Mouse (Mus musculus) kidney, postnatal 10 days (tissue): Measurements from ENCODE around the gene Mup9.
"Not testable (repeated sequence)": the region's sequence is repeated elsewhere in the genome, so short reads cannot be mapped to it uniquely, and the experiment has no call there.

Experiments used
- DNase-seq: peaks from one replicate; pipeline ENCODE4 v3.0.0; 2021; ENCODE audit warnings: mixed read lengths

Mup9 gene

DNA sequence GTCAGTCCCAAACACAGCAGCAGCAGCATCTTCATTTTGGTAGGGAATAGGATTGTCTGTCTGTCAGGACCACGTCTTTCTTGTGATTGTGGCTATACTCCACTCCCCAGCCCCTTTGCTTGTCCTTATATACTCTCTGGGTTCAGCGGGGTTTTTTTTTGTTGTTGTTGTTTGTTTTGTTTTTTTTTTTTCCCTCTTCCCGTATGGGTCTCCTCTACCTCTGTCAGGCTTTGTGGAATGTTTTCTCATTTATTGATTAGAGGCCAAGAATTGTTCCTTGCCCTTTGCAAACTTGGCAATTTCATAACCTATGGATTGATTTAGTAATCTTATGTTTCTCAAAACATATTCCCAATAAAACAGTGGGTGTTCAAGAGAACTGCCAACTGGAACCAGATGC, at the start of gene Mup9:
Gene Mup9, minus strand, starts transcription at position 101 of the 400 bp plus-strand sequence.
- DNase-seq: not testable (repeated sequence)
